Mouse (Mus musculus): Measurements from ENCODE around the gene Tomm40. TPM values are rescaled to one million over a fixed set of nuclear protein-coding genes. Genes with fewer than 3 reads are reported as not detected.

Tomm40 gene
- total and polyA plus RNA-seq, 2 experiments from 2014 or later: 133 to 161 TPM

DNA sequence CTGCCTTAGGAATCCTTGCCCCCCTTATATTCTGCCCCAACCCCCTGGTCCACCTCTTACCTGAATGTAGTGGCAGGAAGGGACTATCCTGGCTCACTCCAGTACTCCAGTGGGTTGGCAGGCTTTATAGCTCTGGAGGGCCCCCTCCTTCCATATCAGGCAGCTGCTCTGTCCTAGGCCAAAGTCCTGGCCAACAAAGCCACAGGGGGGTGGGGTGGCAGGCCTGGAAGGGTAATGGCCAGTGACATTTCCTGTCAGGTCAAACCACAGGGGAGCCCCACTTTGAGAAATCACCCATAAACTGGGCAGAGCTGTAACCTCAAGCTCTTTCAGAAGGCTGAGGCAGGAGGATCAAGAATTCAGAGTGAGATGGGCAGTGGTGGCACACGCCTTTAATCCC is 38.6 kb downstream of the Tomm40 start:
- 81% methylated on average over 1 of the region's 1 CpGs for WGBS
- Histone ChIP-seq H3K4me1 (ENCODE audit: insufficient read depth, low read length) (no peaks in the 10 kb centered on the region), H3K9me3 (ENCODE audit: low read length) (no peaks in the 10 kb centered on the region), H3K9ac (replicated peaks; ENCODE audit: low read length, poor library complexity, severe bottlenecking) (no peak overlapping the region), H3K27me3 (ENCODE audit: insufficient read depth, low read length) (no peaks in the 10 kb centered on the region), H3K27ac (ENCODE audit: low read depth, low read length) (no peak overlapping the region), H3K4me2 (ENCODE audit: low read depth, low read length, poor library complexity, severe bottlenecking) (no peak overlapping the region), H3K4me3 (ENCODE audit: low read depth, low read length) (no peak overlapping the region), H3K36me3 (ENCODE audit: insufficient read depth, low read length) (no peaks in the 10 kb centered on the region)
- no peak for DNase-seq (ENCODE audit: low spot score)
- TF ChIP-seq CTCF (IDR thresholded peaks at IDR 0.05): no peak
- no peak for ATAC-seq (ENCODE audit: low FRiP score)

DNA sequence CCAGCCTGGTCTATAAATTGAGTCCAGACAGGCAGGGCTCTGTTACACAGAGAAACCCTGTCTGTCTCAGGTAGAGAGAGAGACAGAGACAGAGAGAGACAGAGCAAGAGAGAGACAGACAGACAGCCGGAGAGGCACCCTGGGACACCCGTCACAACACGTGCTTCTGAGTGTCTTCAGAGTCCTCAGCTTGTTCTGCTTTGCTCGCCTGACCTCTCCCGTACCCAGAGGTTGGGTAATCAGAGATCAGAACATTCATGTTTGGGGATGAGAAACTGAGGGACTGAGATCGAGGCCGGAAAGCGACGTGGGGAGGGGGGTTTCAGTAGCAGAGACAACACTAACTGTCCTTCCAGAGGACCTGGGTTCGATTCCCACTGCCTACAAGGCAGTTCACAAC is 39.4 kb downstream of the Tomm40 start:
- Histone ChIP-seq H3K27ac (ENCODE audit: low read depth, low read length) (no peak overlapping the region), H3K9me3 (ENCODE audit: low read length) (no peaks in the 10 kb centered on the region), H3K27me3 (ENCODE audit: insufficient read depth, low read length) (no peaks in the 10 kb centered on the region), H3K36me3 (ENCODE audit: insufficient read depth, low read length) (no peaks in the 10 kb centered on the region), H3K4me1 (ENCODE audit: insufficient read depth, low read length) (no peaks in the 10 kb centered on the region), H3K4me2 (ENCODE audit: low read depth, low read length, poor library complexity, severe bottlenecking) (no peak overlapping the region), H3K4me3 (ENCODE audit: low read depth, low read length) (no peak overlapping the region), H3K9ac (replicated peaks; ENCODE audit: low read length, poor library complexity, severe bottlenecking) (no peak overlapping the region)
- TF ChIP-seq CTCF (IDR thresholded peaks at IDR 0.05): no peak
- ATAC-seq (ENCODE audit: low FRiP score) (no peak), DNase-seq (ENCODE audit: low spot score) (no peak)
- WGBS: 79% methylated on average over 10 of the region's 10 CpGs

DNA sequence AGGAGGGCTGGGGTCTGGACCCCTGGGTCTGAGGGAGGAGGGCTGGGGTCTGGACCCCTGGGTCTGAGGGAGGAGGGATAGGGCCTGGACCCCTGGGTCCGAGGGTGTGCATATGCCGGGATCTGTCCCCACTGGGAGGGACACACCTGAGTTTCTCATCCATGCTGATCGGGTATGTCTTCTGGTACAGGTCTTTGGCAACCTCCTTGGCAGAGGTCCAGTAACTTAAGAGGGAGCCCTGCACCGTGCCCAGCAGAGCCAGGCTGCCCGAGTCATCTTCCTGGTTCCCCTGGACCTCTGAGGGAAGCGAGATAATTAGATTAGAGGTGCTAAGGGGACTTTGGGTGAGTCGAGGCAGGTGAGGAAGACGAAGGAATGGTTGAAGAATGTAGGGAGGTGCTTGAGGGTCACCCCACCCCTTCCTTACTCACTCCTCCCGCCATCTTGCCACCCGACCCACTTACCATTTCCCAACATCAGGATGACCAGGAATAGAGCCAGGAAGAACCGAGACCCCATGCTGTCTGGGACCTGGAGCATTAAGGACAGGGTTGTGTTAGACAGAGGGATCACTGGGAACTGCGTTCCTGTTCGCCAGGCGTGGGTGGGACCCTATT is 42.0 kb downstream of the Tomm40 start:
- TF ChIP-seq CTCF (IDR thresholded peaks at IDR 0.05): no peak
- ATAC-seq (ENCODE audit: low FRiP score) (no peak), DNase-seq (ENCODE audit: low spot score) (no peak)
- Histone ChIP-seq H3K4me2 (ENCODE audit: low read depth, low read length, poor library complexity, severe bottlenecking) (no peak overlapping the region), H3K9me3 (ENCODE audit: low read length) (no peaks in the 10 kb centered on the region), H3K36me3 (ENCODE audit: insufficient read depth, low read length) (no peaks in the 10 kb centered on the region), H3K4me1 (ENCODE audit: insufficient read depth, low read length) (no peaks in the 10 kb centered on the region), H3K27me3 (ENCODE audit: insufficient read depth, low read length) (no peaks in the 10 kb centered on the region), H3K9ac (replicated peaks; ENCODE audit: low read length, poor library complexity, severe bottlenecking) (no peak overlapping the region), H3K27ac (ENCODE audit: low read depth, low read length) (no peak overlapping the region), H3K4me3 (ENCODE audit: low read depth, low read length) (no peak overlapping the region)
- 68% methylated on average over 14 of the region's 14 CpGs for WGBS

DNA sequence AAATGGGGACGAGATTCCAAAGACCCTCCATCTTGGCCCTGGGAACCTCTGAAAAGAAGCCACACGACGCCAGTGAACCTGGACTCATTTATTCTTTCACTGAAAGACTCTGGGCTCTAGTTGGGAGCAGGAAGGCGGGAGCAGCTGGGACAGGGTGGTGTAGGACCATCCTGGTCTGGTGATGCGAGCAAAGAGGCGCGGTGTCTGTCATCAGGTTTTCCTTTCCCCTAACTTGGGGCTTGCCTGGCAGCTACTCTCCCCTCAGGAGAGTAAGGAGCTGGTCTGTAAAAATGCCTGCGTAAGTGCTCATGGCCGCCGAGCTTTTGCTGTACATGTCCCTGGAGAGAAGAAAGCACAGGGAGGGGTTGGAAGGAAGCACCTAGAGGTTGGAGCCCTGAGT is 43.7 kb downstream of the Tomm40 start:
- no peak for TF ChIP-seq CTCF (IDR thresholded peaks at IDR 0.05)
- no peaks in the 10 kb centered on the region for H3K4me1 ChIP-seq (ENCODE audit: insufficient read depth, low read length)
- DNase-seq (ENCODE audit: low spot score) (no peak), ATAC-seq (ENCODE audit: low FRiP score) (no peak)
- H3K4me2 ChIP-seq (ENCODE audit: low read depth, low read length, poor library complexity, severe bottlenecking): no peak overlapping the region
- no peak overlapping the region for H3K9ac ChIP-seq (replicated peaks; ENCODE audit: low read length, poor library complexity, severe bottlenecking)
- 75% methylated on average over 10 of the region's 10 CpGs for WGBS
- H3K36me3 ChIP-seq (ENCODE audit: insufficient read depth, low read length): no peaks in the 10 kb centered on the region
- H3K27me3 ChIP-seq (ENCODE audit: insufficient read depth, low read length): no peaks in the 10 kb centered on the region
- H3K4me3 ChIP-seq (ENCODE audit: low read depth, low read length): no peak overlapping the region
- no peak overlapping the region for H3K27ac ChIP-seq (ENCODE audit: low read depth, low read length)
- H3K9me3 ChIP-seq (ENCODE audit: low read length): no peaks in the 10 kb centered on the region

DNA sequence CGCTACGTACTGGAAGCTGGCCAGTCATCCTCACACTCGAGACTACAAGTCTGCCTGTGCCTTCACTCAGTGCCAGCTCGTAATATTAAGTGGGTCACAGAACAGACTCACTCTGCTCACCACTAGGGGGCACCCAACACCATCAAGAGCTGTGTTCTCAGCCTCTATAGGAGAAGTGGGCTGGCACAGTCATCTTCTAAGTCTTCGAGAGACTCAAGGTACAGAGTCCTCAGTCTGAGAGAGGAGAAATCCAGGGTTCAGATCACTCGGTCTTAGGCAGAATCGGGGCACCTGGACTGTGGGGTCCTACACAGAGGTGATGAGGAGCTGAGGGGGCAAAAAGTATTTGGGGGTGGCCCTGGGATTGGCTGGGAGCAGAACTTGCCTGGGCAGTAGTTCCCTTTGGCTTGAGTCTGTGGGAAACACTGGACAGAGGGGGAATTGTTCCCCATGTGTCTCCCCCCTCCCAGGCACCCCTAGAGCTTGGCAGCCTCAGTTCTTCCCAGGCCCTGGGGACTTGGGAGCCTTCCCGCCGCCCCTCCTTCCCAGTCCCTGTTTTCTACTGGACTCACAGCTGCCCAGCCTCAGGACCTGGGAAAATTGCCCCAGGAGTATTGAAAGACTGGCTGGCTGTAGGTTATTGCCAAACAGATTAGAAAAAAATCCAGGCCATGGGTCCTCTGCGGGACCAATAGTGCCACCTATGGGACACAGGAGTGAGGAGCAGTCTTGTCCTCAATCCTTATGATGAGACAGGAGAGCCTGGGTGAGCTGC is 46.1 kb downstream of the Tomm40 start:
- no peaks in the 10 kb centered on the region for H3K36me3 ChIP-seq (ENCODE audit: insufficient read depth, low read length)
- TF ChIP-seq CTCF (IDR thresholded peaks at IDR 0.05): peak; percentile 95
- WGBS: 9% methylated on average over 10 of the region's 10 CpGs
- no peak overlapping the region for H3K9ac ChIP-seq (replicated peaks; ENCODE audit: low read length, poor library complexity, severe bottlenecking)
- peak overlapping the region; percentile 7; the same call in 1 of the 2 replicates for H3K4me2 ChIP-seq (ENCODE audit: low read depth, low read length, poor library complexity, severe bottlenecking)
- H3K27ac ChIP-seq (ENCODE audit: low read depth, low read length): peak overlapping the region; percentile 49; the same call in 1 of the 2 replicates
- H3K9me3 ChIP-seq (ENCODE audit: low read length): no peaks in the 10 kb centered on the region
- H3K4me1 ChIP-seq (ENCODE audit: insufficient read depth, low read length): no peaks in the 10 kb centered on the region
- ATAC-seq (ENCODE audit: low FRiP score) (peak; percentile 72), DNase-seq (ENCODE audit: low spot score) (peak; percentile 97)
- no peak overlapping the region for H3K4me3 ChIP-seq (ENCODE audit: low read depth, low read length)
- no peaks in the 10 kb centered on the region for H3K27me3 ChIP-seq (ENCODE audit: insufficient read depth, low read length)

DNA sequence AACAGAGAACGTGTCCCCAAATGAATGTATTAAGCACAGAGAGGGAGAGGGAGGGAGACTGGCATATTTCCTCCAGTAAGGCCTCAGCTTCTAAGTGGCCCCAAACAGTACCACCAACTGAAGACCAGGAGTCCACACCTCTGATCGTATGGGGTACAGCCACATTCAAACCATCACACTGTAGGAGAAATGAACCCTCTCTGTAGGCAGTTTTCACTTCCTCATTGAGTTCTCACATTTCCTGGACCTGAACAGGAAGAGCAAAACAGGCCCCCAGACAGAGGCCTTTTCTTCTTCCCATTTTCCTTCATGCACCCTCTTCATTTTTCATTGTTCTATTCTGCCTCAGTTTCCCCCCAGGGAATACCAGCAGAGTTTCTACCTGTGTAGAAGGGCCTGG is 47.8 kb downstream of the Tomm40 start:
- no peak for ATAC-seq (ENCODE audit: low FRiP score)
- Histone ChIP-seq H3K4me1 (ENCODE audit: insufficient read depth, low read length) (peaks cover 8% of the 10 kb centered on the region; the same call in 1 of the 2 replicates), H3K9me3 (ENCODE audit: low read length) (no peaks in the 10 kb centered on the region), H3K27ac (ENCODE audit: low read depth, low read length) (no peak overlapping the region), H3K4me2 (ENCODE audit: low read depth, low read length, poor library complexity, severe bottlenecking) (no peak overlapping the region), H3K9ac (replicated peaks; ENCODE audit: low read length, poor library complexity, severe bottlenecking) (no peak overlapping the region), H3K4me3 (ENCODE audit: low read depth, low read length) (no peak overlapping the region), H3K27me3 (ENCODE audit: insufficient read depth, low read length) (no peaks in the 10 kb centered on the region), H3K36me3 (ENCODE audit: insufficient read depth, low read length) (no peaks in the 10 kb centered on the region)
- TF ChIP-seq CTCF (IDR thresholded peaks at IDR 0.05): no peak
- 83% methylated on average over 2 of the region's 2 CpGs for WGBS
- DNase-seq (ENCODE audit: low spot score): no peak
